In the genomic region with DNA sequence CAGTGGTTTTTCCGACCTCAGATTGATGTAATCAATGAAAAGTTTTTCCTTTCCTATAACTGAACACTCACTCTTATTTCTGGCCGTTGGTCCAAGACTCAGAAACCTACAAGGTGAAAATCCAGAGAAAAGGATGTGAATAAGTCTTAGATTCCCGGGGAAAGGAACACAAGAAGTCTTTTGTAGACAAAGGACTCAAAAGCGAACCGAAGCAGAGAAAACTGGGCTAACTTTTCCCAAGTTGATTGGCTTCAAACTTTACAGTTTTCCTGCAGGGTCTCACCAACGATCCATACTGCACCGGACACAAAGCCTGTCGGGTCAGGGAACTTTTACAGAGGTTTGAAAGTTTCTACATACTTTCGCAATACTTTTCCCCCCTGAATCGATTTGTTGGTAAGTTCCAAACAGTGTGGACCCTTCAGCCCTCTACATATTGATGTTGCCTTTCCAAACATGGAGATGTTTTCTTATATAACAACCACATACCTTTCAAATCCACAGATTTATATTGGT, we compare ENCODE assay signal across 8 mouse cellular contexts. TPM values are rescaled to one million over a fixed set of nuclear protein-coding genes. Genes with fewer than 3 reads are reported as not detected.
DNase-seq lines count a peak whose midpoint lies in the region; ATAC-seq and TF ChIP-seq lines count a peak whose summit lies in the region.

Grb10 (minus strand) TSS at position 214 of the 516 bp plus-strand sequence.

- DNase-seq in spleen, adult 2 months (ENCODE audit: low read depth in 1 of 2, low spot score in 2 of 2) = no peak
- no peak for DNase-seq in spleen, postnatal 10 days (ENCODE audit: low spot score in 2 of 2)
- no peak for DNase-seq in forebrain, embryonic 10.5 days (ENCODE audit: extremely low spot score, low spot score)
- DNase-seq in heart, postnatal 25 days (ENCODE audit: low spot score) = no peak
- no peak for DNase-seq in limb, embryonic 14.5 days (ENCODE audit: low spot score)
- DNase-seq in B cell, adult 2 months = no peak

- intact Hi-C loops in heart, postnatal 25 days (cut with DNase I) = loop anchor here (5.0 kb wide), 3 partner anchors 41 to 216 kb away; no protein-coding TSS in a partner anchor

- H3K4me2 ChIP-seq in limb, embryonic 14.5 days (replicated peaks; ENCODE audit: low read depth, low read length, severe bottlenecking) = peak within 1 kb of the TSS; percentile 52

- no peak for ATAC-seq in limb, embryonic 14.5 days (ENCODE audit: low FRiP score, low read depth)
- ATAC-seq in monocyte, adult 5-6 weeks (replicated peaks; ENCODE audit: insufficient number of reproducible peaks, low FRiP score, low TSS enrichment, poor library complexity, severe bottlenecking) = no peak
- ATAC-seq in cerebellum, adult (ENCODE audit: insufficient number of reproducible peaks, low FRiP score, low TSS enrichment) = no peak

- H3K36me3 ChIP-seq in spleen, adult 2 months (ENCODE audit: control insufficient read depth, insufficient read depth, low read length) = no peaks in the 10 kb centered on the region
- peaks cover 3% of the 10 kb centered on the region; the same call in 1 of the 2 replicates for H3K36me3 ChIP-seq in forebrain, embryonic 10.5 days (replicated peaks)
- no peaks in the 10 kb centered on the region for H3K36me3 ChIP-seq in limb, embryonic 14.5 days (ENCODE audit: control insufficient read depth, insufficient read depth, low read length)

- H3K27ac ChIP-seq in spleen, adult 2 months (ENCODE audit: insufficient read depth, low read length) = no peak within 1 kb of the TSS
- peak within 1 kb of the TSS; percentile 97 for H3K27ac ChIP-seq in forebrain, embryonic 10.5 days
- H3K27ac ChIP-seq in limb, embryonic 14.5 days (replicated peaks; ENCODE audit: low read depth, low read length) = peak within 1 kb of the TSS; percentile 96

- no peaks in the 10 kb centered on the region; the same call in 1 of the 2 replicates for H3K4me1 ChIP-seq in spleen, adult 2 months (ENCODE audit: control insufficient read depth, insufficient read depth, insufficient read length)
- peaks cover 11% of the 10 kb centered on the region for H3K4me1 ChIP-seq in forebrain, embryonic 10.5 days
- H3K4me1 ChIP-seq in limb, embryonic 14.5 days (ENCODE audit: control insufficient read depth, insufficient read depth, low read length) = no peaks in the 10 kb centered on the region; the same call in 1 of the 2 replicates

- no peak for TF ChIP-seq POLR2A in spleen, adult 2 months (IDR thresholded peaks at IDR 0.05; ENCODE audit: low read depth, low read length)
- TF ChIP-seq POLR2A in limb, embryonic 14.5 days (IDR thresholded peaks at IDR 0.05; ENCODE audit: borderline replicate concordance, extremely low read depth, insufficient read depth, insufficient read length) = no peak

- WGBS in spleen, adult 2 months = 53% methylated on average over 10 of the region's 10 CpGs
- WGBS in forebrain, embryonic 10.5 days = 28% methylated on average over 10 of the region's 10 CpGs
- WGBS in limb, embryonic 14.5 days = 29% methylated on average over 10 of the region's 10 CpGs

- no peak for TF ChIP-seq CTCF in spleen, adult 2 months (IDR thresholded peaks at IDR 0.05; ENCODE audit: extremely low read depth, insufficient read depth, insufficient read length, insufficient replicate concordance)

- H3K9ac ChIP-seq in limb, embryonic 14.5 days (ENCODE audit: low read depth, low read length, severe bottlenecking) = peak within 1 kb of the TSS; percentile 98

- H3K9me3 ChIP-seq in forebrain, embryonic 10.5 days = no peaks in the 10 kb centered on the region
- no peaks in the 10 kb centered on the region for H3K9me3 ChIP-seq in limb, embryonic 14.5 days (ENCODE audit: control insufficient read depth, low read length)

- H3K4me3 ChIP-seq in spleen, adult 2 months (ENCODE audit: extremely low read depth, insufficient read depth, insufficient read length) = peak within 1 kb of the TSS; percentile 4; the same call in 1 of the 2 replicates
- peak within 1 kb of the TSS; percentile 69 for H3K4me3 ChIP-seq in forebrain, embryonic 10.5 days
- peak within 1 kb of the TSS; percentile 61 for H3K4me3 ChIP-seq in limb, embryonic 14.5 days (replicated peaks; ENCODE audit: low read length)

- peaks cover 22% of the 10 kb centered on the region for H3K27me3 ChIP-seq in spleen, adult 2 months (ENCODE audit: control insufficient read depth, insufficient read depth, low read length)
- H3K27me3 ChIP-seq in forebrain, embryonic 10.5 days (ENCODE audit: poor library complexity, severe bottlenecking) = peaks cover 100% of the 10 kb centered on the region
- peaks cover 57% of the 10 kb centered on the region for H3K27me3 ChIP-seq in limb, embryonic 14.5 days (ENCODE audit: control insufficient read depth, insufficient read depth, low read length)

RNA-seq across cellular contexts. Expression of gene Grb10, which starts in this region (rescaled TPM):
- polyA plus RNA-seq in spleen, adult 2 months (2012; rRNA removed) = 5.3 and 7.0 TPM in 2 replicates
- 471 and 485 TPM in 2 replicates for polyA plus RNA-seq in forebrain, embryonic 10.5 days (2016; fragmentation: Nextera tagmentation; extraction: Ambion mirVana)
- 100 to 1,000 TPM; 103 to 108 TPM for total RNA-seq in heart, postnatal 25 days (2021)
- 644 and 734 TPM in 2 replicates for polyA plus RNA-seq in limb, embryonic 14.5 days (2012; rRNA removed)
- polyA plus RNA-seq in limb, embryonic 14.5 days (2014; fragmentation: Nextera tagmentation; extraction: Ambion mirVana) = 239 and 243 TPM in 2 replicates
- total RNA-seq in monocyte, adult 5-6 weeks (2017) = 4.2 TPM in 1 of 3 replicates, not detected in the others

Comparison
In these comparisons a context has a peak if more than half of its experiments do, and no peak if none do; other contexts are left out.
1. RNA of gene Grb10 (total RNA-seq): 103 to 108 TPM in heart, postnatal 25 days; 4.2 TPM in monocyte, adult 5-6 weeks; every median in the first group is over 10 times any median in the second.
2. RNA of gene Grb10 (polyA plus RNA-seq): 239 to 734 TPM in limb, embryonic 14.5 days and 471 to 485 TPM in forebrain, embryonic 10.5 days; 5.3 to 7.0 TPM in spleen, adult 2 months; every median in the first group is over 10 times any median in the second.
3. H3K4me3 ChIP-seq: peak in every context shown above with its lines; median percentile 69 in forebrain, embryonic 10.5 days; 61 in limb, embryonic 14.5 days; 4 in spleen, adult 2 months.